Mouse (Mus musculus): Measurements from ENCODE around the gene Spryd3.

- no peak for TF ChIP-seq CTCF (IDR thresholded peaks at IDR 0.05; ENCODE audit: low read depth, low read length)
- TF ChIP-seq POLR2A (IDR thresholded peaks at IDR 0.05; ENCODE audit: borderline replicate concordance, low read depth, low read length) = no peak
Measured at GRCm38 (mm10) chr15:102147674-102148402, 11.8 kb upstream of the Spryd3 start.

Data from bone marrow macrophage, adult 2 months (primary cell).